Mouse (Mus musculus): ENCODE measurements around the gene Gm17535. TPM values are rescaled to one million over a fixed set of nuclear protein-coding genes. Genes with fewer than 3 reads are reported as not detected.
"Not testable (repeated sequence)": the region's sequence is repeated elsewhere in the genome, so short reads cannot be mapped to it uniquely, and the experiment has no call there.

The Gm17535 gene
- total RNA-seq (2021): not detected
- long read RNA-seq, experiment 1: 0 reads
- long read RNA-seq, experiment 2: 0 reads

GRCm38 (mm10) chr9:3034299-3034698 is at the start of gene Gm17535:
Gene Gm17535 (plus strand): TSS chr9:3034599.
- DNase-seq: not testable (repeated sequence)

- DNase-seq: peak in 1 of 2 experiments; percentile 12
Measured at GRCm38 (mm10) chr9:3000445-3000972, 33.9 kb upstream of the Gm17535 start, which contains the start of gene Gm10722. Gene Gm10722 (plus strand): TSS chr9:3000922.

- DNase-seq: peak in 1 of 2 experiments; percentile 20
Measured at GRCm38 (mm10) chr9:3001006-3001405, 33.4 kb upstream of the Gm17535 start.

- DNase-seq: peak; percentile 94 to 97
Measured at GRCm38 (mm10) chr9:3001948-3002659, 32.3 kb upstream of the Gm17535 start.

GRCm38 (mm10) chr9:3002794-3003396 is 31.5 kb upstream of the Gm17535 start, which contains the start of gene Gm11168:
Gene Gm11168 (plus strand): TSS chr9:3003346.
- DNase-seq: not testable (repeated sequence)

- DNase-seq: not testable (repeated sequence)
Measured at GRCm38 (mm10) chr9:3006179-3006578, 28.2 kb upstream of the Gm17535 start.

- DNase-seq: peak; percentile 85 to 89
Measured at GRCm38 (mm10) chr9:3006636-3007035, 27.8 kb upstream of the Gm17535 start.

GRCm38 (mm10) chr9:3007272-3007671 is 27.1 kb upstream of the Gm17535 start:
- not testable (repeated sequence) for DNase-seq

- not testable (repeated sequence) for DNase-seq
Measured at GRCm38 (mm10) chr9:3009331-3009730, 25.1 kb upstream of the Gm17535 start.

GRCm38 (mm10) chr9:3012054-3012621 is 22.3 kb upstream of the Gm17535 start:
- not testable (repeated sequence) for DNase-seq

- not testable (repeated sequence) for DNase-seq
Measured at GRCm38 (mm10) chr9:3012733-3013279, 21.6 kb upstream of the Gm17535 start, which contains the start of gene Gm10721. Gene Gm10721 (plus strand): TSS chr9:3013140.

GRCm38 (mm10) chr9:3015354-3015753 is 19.0 kb upstream of the Gm17535 start, which contains the start of gene Gm10720:
Gene Gm10720 (plus strand): TSS chr9:3015654.
- not testable (repeated sequence) for DNase-seq

GRCm38 (mm10) chr9:3015896-3016295 is 18.5 kb upstream of the Gm17535 start:
- DNase-seq: not testable (repeated sequence)

GRCm38 (mm10) chr9:3017108-3017507 is 17.3 kb upstream of the Gm17535 start, which contains the start of gene Gm10719:
Gene Gm10719 (plus strand): TSS chr9:3017408.
- not testable (repeated sequence) for DNase-seq

- DNase-seq: peak in 1 of 2 experiments; percentile 63
Measured at GRCm38 (mm10) chr9:3018944-3019343, 15.5 kb upstream of the Gm17535 start.

GRCm38 (mm10) chr9:3019835-3020727 is 14.3 kb upstream of the Gm17535 start:
- DNase-seq: peak; percentile 43 to 60

- DNase-seq: peak; percentile 58 to 62
Measured at GRCm38 (mm10) chr9:3022316-3023008, 11.9 kb upstream of the Gm17535 start.

GRCm38 (mm10) chr9:3023312-3023984 is 11.0 kb upstream of the Gm17535 start, which contains the start of gene Gm10718:
Gene Gm10718 (plus strand): TSS chr9:3023547.
- peak in 1 of 2 experiments; percentile 5 for DNase-seq

- peak; percentile 56 to 73 for DNase-seq
Measured at GRCm38 (mm10) chr9:3023985-3024648, 10.3 kb upstream of the Gm17535 start.

All from heart, adult 18-20 months (tissue).